Comparison of ENCODE assay signal across 11 mouse cellular contexts in genomic region chr10:23880695-23881094, GRCm38 (mm10). TPM values are rescaled to one million over a fixed set of nuclear protein-coding genes. Genes with fewer than 3 reads are reported as not detected.
DNase-seq lines count a peak whose midpoint lies in the region; ATAC-seq lines count a peak whose summit lies in the region.
"Had no signal": no experiment of that assay in that cellular context is flagged by ENCODE, and none has a peak within 500 bp of the region (broad histone marks: within the 10 kb centered on the region; RNA-seq: fewer than 3 reads in every experiment).

No protein-coding gene starts in this region.

- H3K9me3 ChIP-seq in heart, embryonic 10.5 days, result peaks cover 5% of the 10 kb centered on the region; the same call in 1 of the 2 replicates
- H3K9me3 ChIP-seq in heart, embryonic 11.5 days (replicated peaks; ENCODE audit: control insufficient read depth, low read length), result 0 out of 2 replicates have a peak, but pooled peaks cover 3% of the 10 kb centered on the region
- no peaks in the 10 kb centered on the region for H3K9me3 ChIP-seq in forebrain, embryonic 12.5 days
- H3K9me3 ChIP-seq: midbrain, embryonic 10.5 days had no signal

- DNase-seq in heart, embryonic 10.5 days (ENCODE audit: low spot score), result peak; percentile 61
- DNase-seq in thymus, postnatal 14 days, result peak; percentile 37
- DNase-seq in thymus, adult 18-20 months, result no peak
- DNase-seq in kidney, postnatal 14 days, result peak; percentile 29
- DNase-seq in thymus, postnatal 4 days, result peak; percentile 56
- DNase-seq in Muller cell, postnatal 12 days (ENCODE audit: inconsistent ontology term), result no peak

- no peaks in the 10 kb centered on the region for H3K4me1 ChIP-seq in heart, embryonic 10.5 days
- no peaks in the 10 kb centered on the region for H3K4me1 ChIP-seq in heart, embryonic 11.5 days (ENCODE audit: control insufficient read depth, insufficient read depth, low read length)
- no peaks in the 10 kb centered on the region for H3K4me1 ChIP-seq in forebrain, embryonic 12.5 days
- H3K4me1 ChIP-seq: heart, embryonic 13.5 days; midbrain, embryonic 10.5 days had no signal

- H3K4me3 ChIP-seq in heart, embryonic 10.5 days, result no peak overlapping the region
- no peak overlapping the region for H3K4me3 ChIP-seq in heart, embryonic 11.5 days (ENCODE audit: low read depth, low read length)
- no peak overlapping the region for H3K4me3 ChIP-seq in forebrain, embryonic 12.5 days (replicated peaks)
- H3K4me3 ChIP-seq: heart, embryonic 13.5 days; midbrain, embryonic 10.5 days had no signal

- H3K9ac ChIP-seq in heart, embryonic 11.5 days (ENCODE audit: low read depth, low read length), result no peak overlapping the region
- H3K9ac ChIP-seq in forebrain, embryonic 12.5 days, result no peak overlapping the region
- H3K9ac ChIP-seq: heart, embryonic 13.5 days had no signal

- no peak for ATAC-seq in heart, embryonic 11.5 days (replicated peaks; ENCODE audit: insufficient number of reproducible peaks, low FRiP score, low TSS enrichment)
- no peak for ATAC-seq in forebrain, embryonic 12.5 days (ENCODE audit: low FRiP score)

- H3K27ac ChIP-seq in heart, embryonic 10.5 days, result no peak overlapping the region
- H3K27ac ChIP-seq in heart, embryonic 11.5 days (ENCODE audit: low read depth, low read length), result no peak overlapping the region
- no peak overlapping the region for H3K27ac ChIP-seq in forebrain, embryonic 12.5 days
- H3K27ac ChIP-seq: heart, embryonic 13.5 days; midbrain, embryonic 10.5 days had no signal

- no peaks in the 10 kb centered on the region for H3K27me3 ChIP-seq in heart, embryonic 10.5 days (ENCODE audit: insufficient read depth, poor library complexity, severe bottlenecking)
- H3K27me3 ChIP-seq in heart, embryonic 11.5 days (ENCODE audit: control insufficient read depth, insufficient read depth, low read length), result no peaks in the 10 kb centered on the region
- no peaks in the 10 kb centered on the region for H3K27me3 ChIP-seq in forebrain, embryonic 12.5 days
- H3K27me3 ChIP-seq: heart, embryonic 13.5 days had no signal

- 90% methylated on average over 6 of the region's 6 CpGs for WGBS in heart, embryonic 10.5 days
- 80% methylated on average over 6 of the region's 6 CpGs for WGBS in heart, embryonic 11.5 days (ENCODE audit: insufficient replicate concordance)
- WGBS in forebrain, embryonic 12.5 days, result 87% methylated on average over 6 of the region's 6 CpGs

- H3K4me2 ChIP-seq in heart, embryonic 11.5 days, result no peak overlapping the region
- H3K4me2 ChIP-seq in forebrain, embryonic 12.5 days, result no peak overlapping the region
- H3K4me2 ChIP-seq: heart, embryonic 13.5 days had no signal

- no peaks in the 10 kb centered on the region for H3K36me3 ChIP-seq in heart, embryonic 10.5 days
- no peaks in the 10 kb centered on the region for H3K36me3 ChIP-seq in heart, embryonic 11.5 days (ENCODE audit: control insufficient read depth, insufficient read depth, low read length)
- no peaks in the 10 kb centered on the region for H3K36me3 ChIP-seq in forebrain, embryonic 12.5 days (replicated peaks)
- H3K36me3 ChIP-seq: heart, embryonic 13.5 days; midbrain, embryonic 10.5 days had no signal

RNA-seq across cellular contexts. Expression of gene Vnn1, which starts 13.8 kb away (rescaled TPM):
- polyA plus RNA-seq in heart, embryonic 10.5 days (2016; fragmentation: Nextera tagmentation; extraction: Ambion mirVana), result 12.3 and 12.4 TPM in 2 replicates
- polyA plus RNA-seq in heart, embryonic 11.5 days (2014; fragmentation: Nextera tagmentation; extraction: Ambion mirVana), result 7.0 and 7.3 TPM in 2 replicates
- polyA plus RNA-seq in forebrain, embryonic 12.5 days (2016; fragmentation: Nextera tagmentation; extraction: Ambion mirVana), result 0.63 and 0.65 TPM in 2 replicates

RNA-seq across cellular contexts. Expression of gene Vnn3, which starts 29.4 kb away (rescaled TPM):
- not detected in 2 replicates for polyA plus RNA-seq in heart, embryonic 10.5 days (2016; fragmentation: Nextera tagmentation; extraction: Ambion mirVana)
- not detected in 2 replicates for polyA plus RNA-seq in heart, embryonic 11.5 days (2014; fragmentation: Nextera tagmentation; extraction: Ambion mirVana)
- polyA plus RNA-seq in forebrain, embryonic 12.5 days (2016; fragmentation: Nextera tagmentation; extraction: Ambion mirVana), result not detected in 2 replicates
- polyA plus RNA-seq: heart, embryonic 13.5 days; midbrain, embryonic 10.5 days had no signal

RNA-seq across cellular contexts. Expression of gene Taar1, which starts 39.5 kb away (rescaled TPM):
- not detected in 2 replicates for polyA plus RNA-seq in heart, embryonic 10.5 days (2016; fragmentation: Nextera tagmentation; extraction: Ambion mirVana)
- polyA plus RNA-seq in heart, embryonic 11.5 days (2014; fragmentation: Nextera tagmentation; extraction: Ambion mirVana), result not detected in 2 replicates
- not detected in 2 replicates for polyA plus RNA-seq in forebrain, embryonic 12.5 days (2016; fragmentation: Nextera tagmentation; extraction: Ambion mirVana)
- polyA plus RNA-seq: embryonic facial prominence, embryonic 14.5 days; heart, embryonic 13.5 days; midbrain, embryonic 10.5 days had no signal

RNA-seq across cellular contexts. Expression of gene Taar2, which starts 57.7 kb away (rescaled TPM):
- polyA plus RNA-seq in heart, embryonic 10.5 days (2016; fragmentation: Nextera tagmentation; extraction: Ambion mirVana), result 0.14 TPM in 1 of 2 replicates, not detected in the other
- polyA plus RNA-seq in heart, embryonic 11.5 days (2014; fragmentation: Nextera tagmentation; extraction: Ambion mirVana), result not detected in 2 replicates
- polyA plus RNA-seq in forebrain, embryonic 12.5 days (2016; fragmentation: Nextera tagmentation; extraction: Ambion mirVana), result not detected in 2 replicates
- polyA plus RNA-seq: embryonic facial prominence, embryonic 14.5 days; heart, embryonic 13.5 days; midbrain, embryonic 10.5 days had no signal

Comparison
In these comparisons a context has a peak if more than half of its experiments do, and no peak if none do; other contexts are left out.
1. DNase-seq: peak in heart, embryonic 10.5 days (single experiment), thymus, postnatal 14 days (single experiment), kidney, postnatal 14 days (single experiment) and thymus, postnatal 4 days (single experiment); none in thymus, adult 18-20 months (0 of 2) and Muller cell, postnatal 12 days (single experiment).